Mouse (Mus musculus): Measurements from ENCODE around the gene Lmnb2.

The Lmnb2 gene

GRCm38 (mm10) chr10:80900318-80901247, 17.5 kb downstream of the Lmnb2 start, which contains the start of gene Timm13:
Gene Timm13, minus strand, starts transcription at chr10:80900969.
- DNase-seq (ENCODE audit: low read depth, low spot score): peak; percentile 99

GRCm38 (mm10) chr10:80899591-80900317, 18.3 kb downstream of the Lmnb2 start:
- DNase-seq (ENCODE audit: low read depth, low spot score): no peak

GRCm38 (mm10) chr10:80899074-80899473, 19.0 kb downstream of the Lmnb2 start:
- no peak for DNase-seq (ENCODE audit: low read depth, low spot score)

GRCm38 (mm10) chr10:80897861-80898510, 20.1 kb downstream of the Lmnb2 start:
- no peak for DNase-seq (ENCODE audit: low read depth, low spot score)

DNA sequence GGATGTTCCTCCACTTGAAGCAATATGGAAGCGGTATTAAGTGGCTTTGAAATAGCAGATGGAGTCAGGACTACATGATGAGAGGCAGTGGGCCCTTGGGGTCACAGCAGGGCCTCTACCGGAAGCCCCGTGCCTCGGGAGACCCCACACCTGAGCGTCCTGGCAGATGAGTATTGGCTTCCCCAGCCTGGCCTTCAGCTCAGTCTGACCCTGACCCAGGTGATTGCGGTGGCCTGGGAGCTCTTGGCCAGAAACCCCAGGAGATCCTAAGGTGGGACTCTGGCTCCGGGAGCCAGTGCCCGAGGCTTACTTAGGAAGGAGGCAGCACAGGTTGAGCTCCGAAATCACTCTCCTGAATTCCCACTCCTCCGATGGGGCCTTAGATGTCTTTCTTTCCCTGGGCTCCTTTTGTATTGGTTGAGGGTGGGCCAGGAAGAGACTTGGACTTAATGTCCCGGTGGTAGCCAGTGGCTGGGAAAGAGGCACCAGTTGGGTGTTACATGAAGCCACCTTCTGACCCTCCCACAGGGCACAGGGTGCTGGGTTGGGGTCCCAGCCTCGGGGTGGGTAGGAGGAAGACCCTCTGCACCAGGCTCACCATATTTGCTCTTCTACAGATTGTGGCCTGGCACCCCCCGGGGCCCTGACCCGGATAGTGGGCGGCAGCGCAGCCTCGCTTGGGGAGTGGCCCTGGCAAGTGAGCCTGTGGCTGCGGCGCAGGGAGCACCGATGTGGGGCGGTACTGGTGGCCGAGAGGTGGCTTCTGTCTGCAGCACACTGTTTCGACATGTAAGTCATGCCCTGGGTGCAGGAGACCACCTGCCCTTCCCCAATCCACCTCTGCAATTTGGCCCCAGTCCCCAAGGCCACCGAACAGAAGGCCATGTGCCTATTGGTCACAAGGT, 21.2 kb downstream of the Lmnb2 start:
- DNase-seq (ENCODE audit: low read depth, low spot score): no peak

DNA sequence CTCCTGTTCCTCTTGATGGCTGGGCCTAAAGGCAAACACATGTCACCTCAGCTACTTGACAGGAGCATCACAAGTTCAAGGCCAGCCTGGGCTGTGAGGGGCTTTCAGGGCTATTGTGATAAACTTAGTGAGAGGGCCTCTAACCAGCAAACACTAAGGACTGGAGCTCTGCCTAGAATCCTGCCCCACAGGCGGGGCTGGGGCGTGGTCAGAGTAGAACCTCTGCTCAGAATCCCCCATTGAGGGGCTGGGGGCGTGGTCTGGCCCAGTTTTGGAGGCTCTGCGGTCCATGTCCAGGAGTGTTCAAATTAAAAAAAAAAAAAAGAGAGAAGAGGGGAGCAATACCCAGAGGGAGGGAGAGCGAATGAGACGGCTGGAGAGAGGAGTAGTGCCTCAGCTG, 22.3 kb downstream of the Lmnb2 start:
- no peak for DNase-seq (ENCODE audit: low read depth, low spot score)

GRCm38 (mm10) chr10:80895100-80895499, 22.9 kb downstream of the Lmnb2 start:
- DNase-seq (ENCODE audit: low read depth, low spot score): no peak

GRCm38 (mm10) chr10:80887181-80887580, 30.9 kb downstream of the Lmnb2 start:
- no peak for DNase-seq (ENCODE audit: low read depth, low spot score)

DNA sequence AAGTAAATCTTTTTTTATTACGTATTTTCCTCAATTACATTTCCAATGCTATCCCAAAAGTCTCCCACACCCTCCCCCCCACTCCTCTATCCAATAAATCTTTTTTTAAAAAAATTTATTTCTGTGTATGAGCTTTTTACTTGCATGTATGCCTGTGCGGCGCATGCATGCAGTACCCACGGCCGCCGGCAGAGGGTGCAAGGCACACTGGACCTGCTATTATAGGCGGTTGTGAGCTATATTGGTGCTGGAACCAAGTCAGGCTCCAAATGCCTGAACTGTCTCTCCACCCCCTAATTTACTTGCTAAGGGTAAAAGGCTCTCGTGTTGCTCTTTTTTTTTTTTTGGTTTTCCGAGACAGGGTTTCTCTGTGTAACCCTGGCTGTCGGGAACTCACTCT, 36.7 kb downstream of the Lmnb2 start:
- DNase-seq (ENCODE audit: low read depth, low spot score): peak; percentile 80

GRCm38 (mm10) chr10:80880901-80881300, 37.1 kb downstream of the Lmnb2 start:
- peak; percentile 40 for DNase-seq (ENCODE audit: low read depth, low spot score)

DNA sequence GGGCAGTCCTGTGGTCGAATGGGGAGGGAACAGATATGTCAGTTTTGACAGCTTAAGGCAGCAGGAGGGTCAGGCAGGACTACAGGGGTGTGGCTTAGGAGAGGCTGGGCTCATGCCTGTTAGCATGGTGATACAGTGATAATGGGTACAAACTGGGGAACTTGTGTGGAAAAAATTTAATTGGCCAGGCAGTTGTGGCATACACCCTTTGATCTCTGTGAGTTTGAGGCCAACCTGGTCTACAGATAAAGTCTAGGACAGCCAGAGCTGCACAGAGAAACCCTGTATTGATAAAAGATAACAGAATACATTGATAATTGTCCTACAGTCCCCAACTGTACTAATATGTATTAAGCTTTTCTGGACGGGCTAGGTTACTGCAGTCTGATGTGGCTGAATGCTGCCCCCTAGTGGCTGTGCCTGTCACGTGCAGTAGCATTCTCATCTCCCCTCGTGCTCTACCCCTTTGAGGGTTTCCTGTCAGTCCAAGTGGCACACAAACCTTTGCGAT, 37.9 kb downstream of the Lmnb2 start:
- peak; percentile 69 for DNase-seq (ENCODE audit: low read depth, low spot score)

DNA sequence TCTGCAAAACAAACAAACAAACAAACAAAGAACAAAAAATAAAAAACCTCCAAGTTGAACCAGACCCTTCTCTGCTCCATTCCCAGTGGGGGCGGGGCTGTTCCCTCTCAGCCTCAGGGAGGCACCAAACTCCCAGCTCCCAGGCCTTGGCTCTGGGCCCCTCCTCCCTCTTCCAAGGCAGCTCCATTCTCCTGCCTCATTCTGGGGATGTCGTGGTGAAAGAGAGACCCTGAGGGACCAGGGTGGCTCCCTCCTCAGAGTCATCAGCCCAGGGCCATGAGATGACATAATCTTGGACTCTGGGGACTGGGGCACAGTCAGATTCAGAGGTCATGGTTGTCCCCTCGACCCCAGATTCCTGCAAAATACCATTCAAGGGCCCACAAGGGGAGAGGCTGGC, 41.5 kb downstream of the Lmnb2 start:
- no peak for DNase-seq (ENCODE audit: low read depth, low spot score)

- peak; percentile 70 for DNase-seq (ENCODE audit: low read depth, low spot score)
These were observed 42.0 kb downstream of the Lmnb2 start for GRCm38 (mm10) chr10:80876028-80876427.

GRCm38 (mm10) chr10:80874035-80874434, 44.0 kb downstream of the Lmnb2 start:
- DNase-seq (ENCODE audit: low read depth, low spot score): no peak

DNA sequence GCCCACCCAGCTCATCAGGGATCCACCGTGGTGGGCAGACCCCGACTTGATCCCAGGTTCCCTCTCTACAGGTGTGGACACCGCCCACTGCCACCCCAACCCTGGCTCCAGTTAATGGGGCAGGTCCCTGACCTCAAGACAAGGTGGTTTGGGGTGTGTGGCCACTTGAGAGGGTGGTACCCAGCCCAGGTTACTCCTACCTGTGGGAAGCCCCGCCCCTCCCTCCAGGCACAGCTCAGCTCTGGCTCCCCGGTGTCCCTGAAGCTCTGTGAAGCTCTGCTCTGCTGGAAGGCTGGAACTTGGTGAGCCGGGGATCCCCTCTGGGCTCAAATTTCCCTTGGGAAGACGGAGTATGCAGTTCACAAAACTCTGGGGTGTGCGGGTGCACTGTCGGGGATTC, 46.5 kb downstream of the Lmnb2 start, which contains the start of gene Tmprss9:
TSS of gene Tmprss9 (plus strand) at position 268 of the 400 bp plus-strand sequence.
- DNase-seq (ENCODE audit: low read depth, low spot score): no peak

DNA sequence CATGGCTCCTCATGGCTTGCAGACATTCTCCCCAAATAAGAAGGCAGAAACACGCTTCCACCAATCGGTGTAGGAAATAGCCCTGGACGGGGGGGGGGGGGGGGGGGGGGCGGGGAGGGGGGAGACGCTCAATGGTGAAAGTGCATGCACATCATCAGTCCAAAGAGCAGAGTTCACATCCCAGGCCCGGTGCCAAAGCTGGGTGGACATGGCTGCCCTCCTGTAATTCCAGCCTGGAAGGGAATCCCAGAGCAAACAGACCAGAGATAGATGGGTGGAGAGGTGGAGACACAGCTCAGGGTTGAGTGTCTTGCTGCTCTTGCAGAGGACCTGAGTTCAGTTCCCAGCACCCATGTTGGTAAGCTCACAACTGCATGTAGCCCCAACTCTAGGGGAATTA, 47.1 kb downstream of the Lmnb2 start:
- DNase-seq (ENCODE audit: low read depth, low spot score): no peak

- DNase-seq (ENCODE audit: low read depth, low spot score): no peak
These were observed 53.6 kb downstream of the Lmnb2 start for GRCm38 (mm10) chr10:80864446-80864845.

DNA sequence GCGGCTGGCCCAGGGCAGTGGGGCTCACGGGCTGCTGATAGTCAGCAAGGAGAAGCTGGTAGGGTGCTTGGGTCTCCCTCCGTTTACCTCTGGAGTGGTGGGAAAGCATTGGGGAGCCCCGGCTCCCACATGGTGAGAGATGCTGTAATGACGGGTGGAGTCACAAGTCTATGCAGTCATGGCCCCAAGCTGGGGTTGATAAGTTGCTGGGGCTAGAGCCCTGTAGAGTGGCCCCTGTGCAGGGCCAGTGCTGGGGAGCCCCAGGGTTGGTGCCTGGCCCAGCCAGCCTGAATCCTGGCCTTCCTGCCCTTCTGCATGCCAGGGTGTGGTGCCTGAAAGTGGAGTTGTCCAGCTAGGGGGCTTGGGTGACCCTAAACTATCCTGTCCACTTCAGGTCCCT, 55.7 kb downstream of the Lmnb2 start:
- DNase-seq (ENCODE audit: low read depth, low spot score): no peak

DNA sequence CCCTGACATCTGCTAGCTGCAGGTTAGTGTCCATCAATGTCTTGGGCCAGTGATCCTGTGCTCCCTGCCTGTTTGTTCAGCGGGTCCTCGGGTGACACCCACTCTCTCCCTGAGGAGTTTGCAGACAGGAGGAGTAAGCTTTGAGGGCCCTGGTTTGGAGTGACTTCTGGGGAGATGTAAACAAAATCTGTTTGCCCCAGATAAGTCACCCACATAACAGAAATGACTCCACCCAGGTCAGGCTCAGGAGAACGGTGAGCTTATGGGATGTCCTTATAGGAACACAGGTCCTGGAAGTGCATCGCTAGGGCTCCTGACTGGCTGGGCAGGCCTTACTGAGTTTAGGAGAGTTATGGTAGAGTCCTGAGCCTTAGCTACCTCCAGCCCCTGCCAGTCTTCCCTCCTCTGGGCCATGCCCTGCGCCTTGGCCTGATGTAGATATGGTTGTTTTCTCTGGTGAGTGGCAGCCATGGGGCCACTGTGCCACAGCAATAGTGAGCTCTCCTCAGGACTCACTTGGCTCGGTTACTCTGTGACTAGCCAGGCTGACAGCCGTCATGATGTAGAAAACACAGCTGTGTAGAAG, 59.6 kb downstream of the Lmnb2 start:
- no peak for DNase-seq (ENCODE audit: low read depth, low spot score)

- no peak for DNase-seq (ENCODE audit: low read depth, low spot score)
These were observed 60.2 kb downstream of the Lmnb2 start for GRCm38 (mm10) chr10:80857848-80858247.

All from CD4-positive helper T cell, adult 2 months (primary cell).